Mouse (Mus musculus): ENCODE results near the gene Tmed8. TPM values are rescaled to one million over a fixed set of nuclear protein-coding genes. Genes with fewer than 3 reads are reported as not detected.

Gene Tmed8
- polyA plus RNA-seq, 1 experiment, result 3.3 TPM

DNA sequence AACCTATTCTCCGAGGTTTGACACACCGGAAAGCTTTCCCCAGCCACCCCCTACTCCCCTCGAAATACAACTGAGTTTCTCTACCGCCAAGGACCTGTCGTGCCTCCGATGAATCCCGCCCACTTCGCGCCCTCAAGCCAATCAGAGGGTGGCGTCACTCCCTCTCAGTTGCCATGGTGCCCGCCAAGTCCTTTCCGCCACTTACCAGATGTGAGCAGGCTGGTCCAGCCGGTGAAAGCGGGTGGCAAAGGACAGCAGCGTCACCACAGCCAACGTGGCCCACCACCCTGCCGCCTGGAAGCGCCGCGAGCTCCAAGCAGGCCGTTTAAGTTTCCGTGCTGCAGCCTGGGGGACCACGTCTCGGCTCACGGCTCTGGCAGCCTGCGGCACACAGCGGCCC, 53.3 kb downstream of the Tmed8 start, which contains the start of gene Gstz1:
Gene Gstz1 (plus strand): TSS at position 200 of the 400 bp plus-strand sequence.
- Histone ChIP-seq H3K27ac (ENCODE audit: control insufficient read depth, insufficient read depth, low read depth, low read length) (peak within 1 kb of the TSS; percentile 99), H3K36me3 (ENCODE audit: control insufficient read depth, insufficient read depth, low read length) (no peaks in the 10 kb centered on the region), H3K4me3 (ENCODE audit: control insufficient read depth, low read depth, low read length) (peak within 1 kb of the TSS; percentile 97), H3K27me3 (ENCODE audit: control insufficient read depth, insufficient read depth, low read length) (no peaks in the 10 kb centered on the region), H3K4me1 (ENCODE audit: control insufficient read depth, insufficient read depth, low read length) (peaks cover 3% of the 10 kb centered on the region)
- TF ChIP-seq CTCF (IDR thresholded peaks at IDR 0.05; ENCODE audit: control insufficient read depth, insufficient read depth, insufficient replicate concordance, low read depth, low read length), result no peak
- TF ChIP-seq POLR2A (IDR thresholded peaks at IDR 0.05; ENCODE audit: control insufficient read depth, low read depth, low read length), result peak; percentile 95; the same call in 1 of the 2 replicates

DNA sequence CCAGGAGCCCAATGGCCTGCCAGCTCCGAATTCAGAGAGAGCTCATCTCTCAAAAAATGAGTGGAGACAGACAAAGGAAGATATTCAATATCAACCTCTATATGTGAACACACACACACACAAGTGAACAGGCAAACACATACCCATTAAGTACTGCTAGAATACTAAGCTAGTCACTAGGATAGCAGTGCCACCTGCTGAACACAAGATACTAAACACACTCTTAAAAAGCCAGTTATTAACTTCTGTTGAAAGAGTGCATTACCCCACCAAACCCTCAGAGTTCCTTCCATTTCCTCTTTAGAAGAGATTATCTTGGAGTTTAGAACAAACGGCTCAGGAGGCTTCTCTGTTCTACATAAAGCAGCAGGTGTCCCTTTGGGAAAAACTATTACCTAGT, 58.1 kb downstream of the Tmed8 start:
- Histone ChIP-seq H3K27ac (ENCODE audit: control insufficient read depth, insufficient read depth, low read depth, low read length) (no peak overlapping the region), H3K27me3 (ENCODE audit: control insufficient read depth, insufficient read depth, low read length) (no peaks in the 10 kb centered on the region), H3K4me1 (ENCODE audit: control insufficient read depth, insufficient read depth, low read length) (no peaks in the 10 kb centered on the region; the same call in 1 of the 2 replicates), H3K4me3 (ENCODE audit: control insufficient read depth, low read depth, low read length) (no peak overlapping the region), H3K36me3 (ENCODE audit: control insufficient read depth, insufficient read depth, low read length) (no peaks in the 10 kb centered on the region; the same call in 1 of the 2 replicates)
- TF ChIP-seq POLR2A (IDR thresholded peaks at IDR 0.05; ENCODE audit: control insufficient read depth, low read depth, low read length) (no peak), CTCF (IDR thresholded peaks at IDR 0.05; ENCODE audit: control insufficient read depth, insufficient read depth, insufficient replicate concordance, low read depth, low read length) (no peak)

DNA sequence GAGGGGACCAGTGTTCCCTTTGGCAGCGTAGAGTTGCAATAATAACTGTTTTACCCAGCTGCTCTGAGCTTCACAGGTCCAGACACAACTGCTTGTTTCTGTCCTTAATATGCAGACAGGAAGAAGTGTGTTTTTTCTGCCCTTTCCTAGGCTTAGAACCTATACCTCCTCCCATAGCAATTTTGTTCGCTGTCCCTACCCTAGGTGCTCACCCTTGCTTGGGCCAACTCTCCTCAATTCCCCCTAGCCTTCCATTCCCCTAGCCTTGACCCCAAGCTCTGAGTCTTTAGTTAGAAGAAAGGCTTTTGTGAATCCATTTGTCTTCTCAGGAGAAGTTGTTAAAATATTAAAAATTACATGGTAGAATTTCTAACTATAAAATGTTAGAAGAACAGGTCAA, 61.5 kb downstream of the Tmed8 start:
- no peak for TF ChIP-seq POLR2A (IDR thresholded peaks at IDR 0.05; ENCODE audit: control insufficient read depth, low read depth, low read length)
- no peak for TF ChIP-seq CTCF (IDR thresholded peaks at IDR 0.05; ENCODE audit: control insufficient read depth, insufficient read depth, insufficient replicate concordance, low read depth, low read length)
- Histone ChIP-seq H3K36me3 (ENCODE audit: control insufficient read depth, insufficient read depth, low read length) (no peaks in the 10 kb centered on the region; the same call in 1 of the 2 replicates), H3K4me1 (ENCODE audit: control insufficient read depth, insufficient read depth, low read length) (no peaks in the 10 kb centered on the region; the same call in 1 of the 2 replicates), H3K4me3 (ENCODE audit: control insufficient read depth, low read depth, low read length) (no peak overlapping the region), H3K27me3 (ENCODE audit: control insufficient read depth, insufficient read depth, low read length) (no peaks in the 10 kb centered on the region), H3K27ac (ENCODE audit: control insufficient read depth, insufficient read depth, low read depth, low read length) (no peak overlapping the region)

DNA sequence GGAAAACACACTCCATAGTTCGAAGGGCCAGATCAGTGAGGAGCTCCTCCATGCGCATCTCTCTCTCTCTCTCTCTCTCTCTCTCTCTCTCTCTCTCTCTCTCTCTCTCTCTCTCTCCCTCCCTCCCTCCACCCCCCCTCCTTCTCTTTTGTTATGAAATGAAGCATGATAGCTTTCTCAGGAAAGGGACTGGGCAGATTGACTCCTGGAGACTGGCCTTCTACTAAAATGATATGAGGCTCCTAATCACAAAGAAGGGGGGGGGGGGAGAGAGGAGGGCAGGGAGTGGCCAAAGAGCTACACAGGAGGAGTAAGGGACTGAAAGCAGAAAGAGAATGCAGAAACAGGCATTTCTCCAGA, 61.9 kb downstream of the Tmed8 start:
- Histone ChIP-seq H3K4me3 (ENCODE audit: control insufficient read depth, low read depth, low read length) (no peak overlapping the region), H3K36me3 (ENCODE audit: control insufficient read depth, insufficient read depth, low read length) (no peaks in the 10 kb centered on the region; the same call in 1 of the 2 replicates), H3K27me3 (ENCODE audit: control insufficient read depth, insufficient read depth, low read length) (no peaks in the 10 kb centered on the region), H3K27ac (ENCODE audit: control insufficient read depth, insufficient read depth, low read depth, low read length) (no peak overlapping the region), H3K4me1 (ENCODE audit: control insufficient read depth, insufficient read depth, low read length) (no peaks in the 10 kb centered on the region; the same call in 1 of the 2 replicates)
- TF ChIP-seq CTCF (IDR thresholded peaks at IDR 0.05; ENCODE audit: control insufficient read depth, insufficient read depth, insufficient replicate concordance, low read depth, low read length) (no peak), POLR2A (IDR thresholded peaks at IDR 0.05; ENCODE audit: control insufficient read depth, low read depth, low read length) (no peak)

DNA sequence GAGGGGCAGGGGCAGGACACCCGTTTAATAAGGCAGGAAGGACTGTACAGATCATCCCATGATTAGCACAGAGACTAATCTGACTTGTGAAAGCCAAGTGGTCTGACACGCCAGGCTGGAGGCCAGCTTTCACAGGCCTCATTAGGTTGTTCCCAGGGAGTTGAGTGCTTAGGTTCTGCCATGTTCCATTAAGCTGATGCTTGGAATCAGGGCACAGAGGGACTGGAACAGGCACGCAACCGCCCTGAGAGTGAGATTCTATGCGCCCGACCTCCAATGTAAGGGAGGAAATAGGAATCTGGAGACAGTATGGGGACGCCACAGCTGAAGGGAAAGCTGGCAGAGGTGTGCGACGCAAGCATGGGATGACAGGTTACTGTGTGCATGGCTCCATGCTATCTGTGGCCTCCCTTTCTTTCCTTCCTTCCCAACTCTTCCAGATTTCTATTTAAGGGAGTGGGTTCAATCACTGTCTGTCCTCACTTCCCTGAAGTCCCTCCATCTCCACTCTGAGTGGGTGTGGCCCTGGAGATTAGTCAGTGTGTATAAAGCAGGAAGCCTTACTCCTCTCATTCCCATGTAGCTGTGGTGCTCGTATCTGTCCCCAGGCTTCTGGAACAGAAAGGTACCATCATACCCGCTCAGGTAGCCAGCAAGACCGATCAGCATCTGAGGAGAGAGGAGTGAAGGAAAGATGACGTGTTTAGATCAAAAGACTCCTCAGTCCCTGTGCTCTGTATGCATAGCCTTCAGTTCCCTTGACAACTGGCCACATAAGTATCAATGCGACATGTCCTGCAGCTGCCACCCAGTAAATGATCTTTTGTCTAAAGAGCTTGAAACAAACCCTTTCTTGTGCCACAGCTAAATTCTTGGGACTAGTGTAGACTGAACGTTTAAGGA, 62.6 kb downstream of the Tmed8 start:
- H3K4me1 ChIP-seq (ENCODE audit: control insufficient read depth, insufficient read depth, low read length), result no peaks in the 10 kb centered on the region
- no peak overlapping the region for H3K4me3 ChIP-seq (ENCODE audit: control insufficient read depth, low read depth, low read length)
- H3K36me3 ChIP-seq (ENCODE audit: control insufficient read depth, insufficient read depth, low read length), result peaks cover 2% of the 10 kb centered on the region; the same call in 1 of the 2 replicates
- H3K27me3 ChIP-seq (ENCODE audit: control insufficient read depth, insufficient read depth, low read length), result no peaks in the 10 kb centered on the region
- peak overlapping the region; percentile 17; the same call in 1 of the 2 replicates for H3K27ac ChIP-seq (ENCODE audit: control insufficient read depth, insufficient read depth, low read depth, low read length)
- no peak for TF ChIP-seq POLR2A (IDR thresholded peaks at IDR 0.05; ENCODE audit: control insufficient read depth, low read depth, low read length)
- TF ChIP-seq CTCF (IDR thresholded peaks at IDR 0.05; ENCODE audit: control insufficient read depth, insufficient read depth, insufficient replicate concordance, low read depth, low read length), result no peak

DNA sequence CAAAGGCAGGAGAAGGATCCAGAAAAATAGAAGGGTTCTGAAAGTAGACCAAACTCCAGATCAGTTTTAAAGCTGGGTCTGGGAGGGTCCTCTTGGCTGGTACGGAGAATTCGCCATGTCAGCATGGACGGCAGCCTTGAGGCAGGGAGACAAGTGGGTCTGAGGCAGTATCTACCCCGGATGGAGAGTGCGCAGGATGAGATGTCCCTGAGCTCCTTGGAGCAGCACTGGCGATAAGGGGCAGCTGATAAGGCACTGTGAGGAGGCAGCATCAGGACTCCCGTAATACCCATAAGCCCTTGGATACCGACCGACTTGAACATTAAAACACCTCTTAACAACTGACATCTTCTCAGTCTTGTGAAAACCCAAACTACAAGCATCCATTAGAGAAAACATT, 67.5 kb downstream of the Tmed8 start:
- no peak; the same call in 1 of the 2 replicates for TF ChIP-seq POLR2A (IDR thresholded peaks at IDR 0.05; ENCODE audit: control insufficient read depth, low read depth, low read length)
- TF ChIP-seq CTCF (IDR thresholded peaks at IDR 0.05; ENCODE audit: control insufficient read depth, insufficient read depth, insufficient replicate concordance, low read depth, low read length), result no peak
- H3K4me3 ChIP-seq (ENCODE audit: control insufficient read depth, low read depth, low read length), result no peak overlapping the region
- H3K27ac ChIP-seq (ENCODE audit: control insufficient read depth, insufficient read depth, low read depth, low read length), result peak overlapping the region; percentile 80
- H3K27me3 ChIP-seq (ENCODE audit: control insufficient read depth, insufficient read depth, low read length), result no peaks in the 10 kb centered on the region
- no peaks in the 10 kb centered on the region for H3K4me1 ChIP-seq (ENCODE audit: control insufficient read depth, insufficient read depth, low read length)
- H3K36me3 ChIP-seq (ENCODE audit: control insufficient read depth, insufficient read depth, low read length), result peaks cover 4% of the 10 kb centered on the region

DNA sequence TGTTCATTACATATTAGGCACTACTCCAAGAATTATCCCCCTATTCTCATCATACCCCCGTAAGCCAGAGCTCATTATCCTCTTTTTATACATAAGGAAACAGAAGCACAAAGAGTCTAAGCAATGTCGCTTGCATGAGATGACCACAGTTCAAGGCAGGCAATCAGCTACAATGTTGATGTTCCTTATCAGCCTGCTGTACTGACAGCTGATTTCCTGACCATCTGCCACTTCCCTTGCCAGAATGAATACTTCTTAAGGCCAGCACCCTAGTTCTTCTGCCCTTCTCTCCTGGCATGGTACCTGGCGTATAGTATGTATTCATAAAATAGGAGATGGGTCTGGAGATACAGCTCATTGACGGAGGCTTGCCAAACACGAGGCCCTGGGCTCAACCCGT, 68.0 kb downstream of the Tmed8 start:
- Histone ChIP-seq H3K27ac (ENCODE audit: control insufficient read depth, insufficient read depth, low read depth, low read length) (peak overlapping the region; percentile 80), H3K4me3 (ENCODE audit: control insufficient read depth, low read depth, low read length) (no peak overlapping the region), H3K4me1 (ENCODE audit: control insufficient read depth, insufficient read depth, low read length) (no peaks in the 10 kb centered on the region), H3K36me3 (ENCODE audit: control insufficient read depth, insufficient read depth, low read length) (peaks cover 4% of the 10 kb centered on the region), H3K27me3 (ENCODE audit: control insufficient read depth, insufficient read depth, low read length) (no peaks in the 10 kb centered on the region)
- TF ChIP-seq POLR2A (IDR thresholded peaks at IDR 0.05; ENCODE audit: control insufficient read depth, low read depth, low read length), result no peak
- no peak for TF ChIP-seq CTCF (IDR thresholded peaks at IDR 0.05; ENCODE audit: control insufficient read depth, insufficient read depth, insufficient replicate concordance, low read depth, low read length)
